ENCODE assay signal across 9 mouse cellular contexts in genomic region chr5:43990316-43990715, GRCm38 (mm10). TPM values are rescaled to one million over a fixed set of nuclear protein-coding genes. Genes with fewer than 3 reads are reported as not detected.
DNase-seq lines count a peak whose midpoint lies in the region; ATAC-seq lines count a peak whose summit lies in the region.
"Had no signal": no experiment of that assay in that cellular context is flagged by ENCODE, and none has a peak within 500 bp of the region (broad histone marks: within the 10 kb centered on the region; RNA-seq: fewer than 3 reads in every experiment).

No protein-coding gene starts in this region.

- ATAC-seq in embryonic facial prominence, embryonic 11.5 days (replicated peaks; ENCODE audit: insufficient number of reproducible peaks, low FRiP score, low TSS enrichment, low read depth), result no peak
- ATAC-seq in megakaryocyte, adult 5-6 weeks (ENCODE audit: poor library complexity, severe bottlenecking), result peak; percentile 75

- H3K4me2 ChIP-seq in embryonic facial prominence, embryonic 11.5 days (ENCODE audit: low read depth, low read length), result no peak overlapping the region
- H3K4me2 ChIP-seq: hindbrain, embryonic 15.5 days had no signal

- 58% methylated on average over 6 of the region's 6 CpGs for WGBS in embryonic facial prominence, embryonic 11.5 days

- H3K27me3 ChIP-seq in embryonic facial prominence, embryonic 11.5 days (ENCODE audit: control insufficient read depth, insufficient read depth, low read length), result no peaks in the 10 kb centered on the region
- no peaks in the 10 kb centered on the region for H3K27me3 ChIP-seq in splenic B cell, adult 2 months (ENCODE audit: control insufficient read depth, insufficient read depth, low read length, poor library complexity, severe bottlenecking)
- H3K27me3 ChIP-seq: hindbrain, embryonic 15.5 days had no signal

- no peak overlapping the region for H3K9ac ChIP-seq in embryonic facial prominence, embryonic 11.5 days (replicated peaks; ENCODE audit: low read length)
- H3K9ac ChIP-seq: hindbrain, embryonic 15.5 days had no signal

- H3K4me3 ChIP-seq in embryonic facial prominence, embryonic 11.5 days (ENCODE audit: low read depth, low read length), result no peak overlapping the region
- H3K4me3 ChIP-seq: hindbrain, embryonic 15.5 days had no signal

- no peak overlapping the region for H3K27ac ChIP-seq in embryonic facial prominence, embryonic 11.5 days (replicated peaks; ENCODE audit: low read depth, low read length)
- H3K27ac ChIP-seq: hindbrain, embryonic 15.5 days had no signal

- H3K4me1 ChIP-seq in embryonic facial prominence, embryonic 11.5 days (ENCODE audit: control insufficient read depth, insufficient read depth, low read length), result no peaks in the 10 kb centered on the region
- H3K4me1 ChIP-seq: hindbrain, embryonic 15.5 days had no signal

- H3K9me3 ChIP-seq in embryonic facial prominence, embryonic 11.5 days (replicated peaks; ENCODE audit: control insufficient read depth, low read length), result no peaks in the 10 kb centered on the region
- H3K9me3 ChIP-seq: hindbrain, embryonic 15.5 days had no signal

- DNase-seq in gastrocnemius, adult 18-20 months (ENCODE audit: low spot score), result peak; percentile 33
- DNase-seq in gastrocnemius, postnatal 25 days, result no peak
- DNase-seq in A20 (ENCODE audit: low read depth, low spot score), result peak; percentile 69
- peak; percentile 37 for DNase-seq in adrenal gland, adult 8-10 months
- DNase-seq in embryonic facial prominence, embryonic 11.5 days (ENCODE audit: low spot score), result peak; percentile 57
- peak; percentile 78 for DNase-seq in kidney, postnatal 10 days
- peak; percentile 82 for DNase-seq in splenic B cell, adult 2 months (ENCODE audit: low read depth, low spot score)

- no peaks in the 10 kb centered on the region for H3K36me3 ChIP-seq in embryonic facial prominence, embryonic 11.5 days (replicated peaks; ENCODE audit: control insufficient read depth, insufficient read depth, low read depth, low read length)
- H3K36me3 ChIP-seq in splenic B cell, adult 2 months (ENCODE audit: control insufficient read depth, insufficient read depth, low read length, poor library complexity, severe bottlenecking), result no peaks in the 10 kb centered on the region
- H3K36me3 ChIP-seq: hindbrain, embryonic 15.5 days had no signal

RNA-seq across cellular contexts. Expression of gene Fgfbp1, which starts 8.7 kb away (rescaled TPM):
- 10 to 100 TPM in 1 of 2 experiments, 1 to 10 TPM in 1; 6.4 to 10.4 TPM for total RNA-seq in gastrocnemius, adult 18-20 months (2021)
- 1 to 10 TPM; 1.5 to 2.3 TPM for total RNA-seq in gastrocnemius, postnatal 25 days (2021)
- not detected for total RNA-seq in adrenal gland, adult 8-10 months (2022)
- polyA plus RNA-seq in embryonic facial prominence, embryonic 11.5 days (2014; fragmentation: Nextera tagmentation; extraction: Ambion mirVana), result 0.36 and 0.67 TPM in 2 replicates
- total RNA-seq in megakaryocyte, adult 5-6 weeks (2015), result not detected in 2 replicates
- total RNA-seq in megakaryocyte, adult 5-6 weeks (2017), result not detected in 2 replicates
